Mouse (Mus musculus) gastrocnemius, postnatal 4 days (tissue): ENCODE measurements around the gene Tmem214. TPM values are rescaled to one million over a fixed set of nuclear protein-coding genes. Genes with fewer than 3 reads are reported as not detected.

Source experiments
- total RNA-seq, 2 experiments: library from RNA; stranded (reverse); gene quantifications; 2 replicates each; pipeline ENCODE4 v1.2.3; 2021

The Tmem214 gene
- total RNA-seq, 2 experiments from 2014 or later: 56.9 to 58.3 TPM

Other genes with a start within 250 kb of the Tmem214 start
- gene Slc35f6, start 220.1 kb upstream of the Tmem214 start, total RNA-seq: 10 to 100 TPM; 15.6 to 15.9 TPM
- 10 to 100 TPM; 28.7 to 39.2 TPM for gene Cenpa, start 201.2 kb upstream of the Tmem214 start, total RNA-seq
- gene Dpysl5, start 156.4 kb upstream of the Tmem214 start, total RNA-seq: 1 to 10 TPM; 5.6 to 7.4 TPM
- gene Mapre3, start 53.4 kb upstream of the Tmem214 start, total RNA-seq: 10 to 100 TPM; 60.9 to 65.0 TPM
- 10 to 100 TPM in 1 of 2 experiments, 1 to 10 TPM in 1; 8.3 to 10.0 TPM for gene Agbl5, start 20.7 kb downstream of the Tmem214 start, total RNA-seq
- gene Ost4, start 39.8 kb downstream of the Tmem214 start, total RNA-seq: 100 to 1,000 TPM; 171 to 194 TPM
- 100 to 1,000 TPM in 1 of 2 experiments, 10 to 100 TPM in 1; 86.8 to 104 TPM for gene Emilin1, start 45.4 kb downstream of the Tmem214 start, total RNA-seq
- 10 to 100 TPM; 26.7 to 29.8 TPM for gene Khk, start 53.4 kb downstream of the Tmem214 start, total RNA-seq
- gene Cgref1, start 77.6 kb downstream of the Tmem214 start, total RNA-seq: 1 to 10 TPM; 9.5 to 10.0 TPM
- 10 to 100 TPM; 97.3 to 99.7 TPM for gene Preb, start 92.3 kb downstream of the Tmem214 start, total RNA-seq
- under 1 TPM in 1 of 2 experiments, not detected in 1; 0.10 TPM for gene Tcf23, start 100.7 kb downstream of the Tmem214 start, total RNA-seq
- 100 to 1,000 TPM in 1 of 2 experiments, 10 to 100 TPM in 1; 92.4 to 102 TPM for gene Atraid, start 180.3 kb downstream of the Tmem214 start, total RNA-seq
- 10 to 100 TPM in 1 of 2 experiments, 1 to 10 TPM in 1; 8.2 to 13.8 TPM for gene Slc5a6, start 180.9 kb downstream of the Tmem214 start, total RNA-seq
- 10 to 100 TPM; 40.4 to 41.0 TPM for gene Cad, start 186.8 kb downstream of the Tmem214 start, total RNA-seq
- not detected for gene Dnajc5g, start 238.3 kb downstream of the Tmem214 start, total RNA-seq
- gene Slc30a3, start 240.2 kb downstream of the Tmem214 start, total RNA-seq: not detected
- gene Trim54, start 248.7 kb downstream of the Tmem214 start, total RNA-seq: 100 to 1,000 TPM; 139 to 160 TPM